Mouse (Mus musculus) heart, embryonic 10.5 days (tissue): ENCODE data around the gene Rtl4. TPM values are rescaled to one million over a fixed set of nuclear protein-coding genes. Genes with fewer than 3 reads are reported as not detected.

ENCODE experiments used
- DNase-seq: peaks from one replicate; pipeline ENCODE4 v3.0.0-alpha.2; 2017; ENCODE audit warnings: low spot score
- H3K27ac ChIP-seq: fragments of 300-500 bp; sonication (generic); 2 replicates; pipeline ENCODE4 v1.5.1; 2016; ENCODE audit warnings: mild to moderate bottlenecking
- H3K27me3 ChIP-seq: fragments of 300-500 bp; sonication (generic); 2 replicates; pipeline ENCODE4 v1.6.1; 2016; ENCODE audit warnings: mild to moderate bottlenecking; ENCODE audit not compliant: poor library complexity, insufficient read depth, severe bottlenecking
- H3K36me3 ChIP-seq: fragments of 300-500 bp; sonication (generic); 2 replicates; pipeline ENCODE4 v1.6.1; 2016; ENCODE audit warnings: mild to moderate bottlenecking, moderate library complexity
- H3K4me1 ChIP-seq: fragments of 300-500 bp; sonication (generic); 2 replicates; pipeline ENCODE4 v1.6.1; 2016; ENCODE audit warnings: mild to moderate bottlenecking
- H3K4me3 ChIP-seq: fragments of 300-500 bp; sonication (generic); 2 replicates; pipeline ENCODE4 v1.5.1; 2016; ENCODE audit warnings: mild to moderate bottlenecking, moderate library complexity
- H3K9me3 ChIP-seq: fragments of 300-500 bp; sonication (generic); 2 replicates; pipeline ENCODE4 v1.6.1; 2016; ENCODE audit warnings: mild to moderate bottlenecking, moderate library complexity
- WGBS: fragments of 180-500 bp; shearing (Covaris S2); methylation state at CpG from one replicate; pipeline ENCODE4 v1.1.7; 2016; 5-methylcytosine and 5-hydroxymethylcytosine counted together
- polyA plus RNA-seq: library from polyadenylated mRNA; unstranded; fragments of >200 nt; fragmentation: Nextera tagmentation; extraction: Ambion mirVana; gene quantifications from 2 replicates; pipeline ENCODE4 v1.2.1, GENCODE M21; 2016

The Rtl4 gene
- polyA plus RNA-seq = 0.68 and 0.72 TPM in 2 replicates

DNA sequence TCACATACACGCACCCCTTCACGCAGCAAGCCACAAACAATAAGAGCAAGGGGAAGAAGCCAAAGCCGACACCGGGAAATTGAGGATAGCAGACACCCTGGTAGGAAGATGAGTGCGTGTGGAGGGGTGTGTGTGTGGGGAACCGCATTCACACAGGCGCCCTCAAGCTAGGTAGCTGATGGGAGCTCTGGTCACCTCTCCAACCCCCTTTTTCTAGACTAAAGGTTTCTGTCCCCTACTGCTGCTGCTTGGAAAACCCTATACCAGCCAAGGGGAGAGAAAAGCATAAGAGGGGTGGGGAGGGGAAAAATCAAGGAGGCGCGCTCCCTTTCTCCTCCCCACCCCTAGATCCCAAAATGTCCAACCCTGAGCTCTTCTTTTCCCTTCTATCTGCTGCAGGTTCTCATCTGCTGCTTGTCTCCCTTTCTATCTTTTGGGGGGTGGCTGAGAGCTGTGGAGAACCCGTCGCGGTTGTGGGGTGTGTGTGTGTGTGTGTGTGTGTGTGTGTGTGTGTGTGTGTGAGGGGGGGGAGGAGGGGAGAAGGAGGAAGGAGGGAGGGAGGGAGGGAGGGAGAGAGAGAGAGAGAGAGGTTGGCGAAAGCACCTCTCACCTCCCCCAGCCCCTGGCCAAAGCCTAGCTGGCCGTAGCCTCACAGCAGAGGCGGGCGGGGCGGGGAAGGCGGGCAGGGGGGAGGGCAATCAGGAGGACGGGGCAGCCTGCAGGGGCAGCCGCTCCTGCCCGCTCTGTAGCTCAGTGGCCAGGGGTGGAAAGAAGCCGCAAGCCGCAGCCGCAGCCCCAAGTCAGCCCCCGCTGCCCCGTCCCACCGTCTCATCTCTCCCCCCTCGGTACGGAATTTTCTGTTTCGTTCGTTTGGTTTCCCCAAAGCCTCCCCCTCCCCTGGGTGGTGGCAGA is at the start of gene Rtl4:
TSS of gene Rtl4 (plus strand) at position 701 of the 912 bp plus-strand sequence.
- WGBS = 28% methylated on average over 27 of the region's 31 CpGs
- peak within 1 kb of the TSS; percentile 60 for H3K27ac ChIP-seq
- no peaks in the 10 kb centered on the region for H3K4me1 ChIP-seq
- DNase-seq = no peak
- H3K36me3 ChIP-seq = no peaks in the 10 kb centered on the region
- no peaks in the 10 kb centered on the region for H3K9me3 ChIP-seq
- peaks cover 34% of the 10 kb centered on the region for H3K27me3 ChIP-seq
- H3K4me3 ChIP-seq = peak within 1 kb of the TSS; percentile 61

DNA sequence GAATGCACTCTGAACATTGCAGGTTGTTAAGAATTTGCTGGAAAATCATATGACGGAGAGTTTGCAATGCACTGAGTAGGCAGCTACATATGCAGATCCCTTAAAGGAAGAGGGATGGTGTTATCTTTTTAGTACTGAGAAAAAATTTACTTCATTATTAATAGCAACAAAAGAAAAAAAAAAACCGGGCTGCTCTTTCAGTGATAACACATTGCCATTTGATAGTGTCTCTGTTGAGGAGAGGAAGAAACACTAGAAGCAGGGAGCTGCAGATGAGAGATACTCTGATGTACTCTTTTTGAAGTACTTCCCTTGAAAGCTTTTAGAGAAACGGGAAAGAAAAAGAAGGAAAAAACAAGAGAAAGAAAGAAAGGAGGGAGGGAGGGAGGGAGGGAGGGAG is 44.0 kb upstream of the Rtl4 start:
- Histone ChIP-seq H3K9me3 (no peaks in the 10 kb centered on the region), H3K27me3 (no peaks in the 10 kb centered on the region), H3K4me3 (no peak overlapping the region), H3K36me3 (no peaks in the 10 kb centered on the region), H3K27ac (no peak overlapping the region), H3K4me1 (no peaks in the 10 kb centered on the region)
- DNase-seq = no peak
- 43% methylated on average over 3 of the region's 3 CpGs for WGBS

DNA sequence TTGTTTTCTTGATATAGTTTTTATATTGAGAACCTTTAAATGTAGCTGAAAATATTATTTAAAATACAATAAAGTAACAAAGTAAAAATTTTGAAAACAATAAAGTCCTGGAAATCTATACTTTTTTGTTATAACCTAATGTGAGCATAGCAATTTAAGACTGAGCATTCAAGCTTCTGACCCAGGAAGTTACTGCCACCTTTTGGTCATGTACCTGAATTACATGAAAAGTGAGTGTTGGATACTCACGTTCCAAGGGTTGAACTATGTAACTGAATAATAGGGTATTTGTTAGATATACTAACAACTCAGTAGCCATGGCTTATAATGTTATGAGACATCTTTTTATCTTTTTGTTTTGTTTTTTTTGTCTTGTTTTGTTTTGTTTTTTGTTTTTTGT is 43.3 kb upstream of the Rtl4 start:
- no peaks in the 10 kb centered on the region for H3K4me1 ChIP-seq
- no peak overlapping the region for H3K27ac ChIP-seq
- 34% methylated on average over 1 of the region's 1 CpGs for WGBS
- no peaks in the 10 kb centered on the region for H3K36me3 ChIP-seq
- H3K9me3 ChIP-seq = no peaks in the 10 kb centered on the region
- DNase-seq = no peak
- no peaks in the 10 kb centered on the region for H3K27me3 ChIP-seq
- H3K4me3 ChIP-seq = no peak overlapping the region

DNA sequence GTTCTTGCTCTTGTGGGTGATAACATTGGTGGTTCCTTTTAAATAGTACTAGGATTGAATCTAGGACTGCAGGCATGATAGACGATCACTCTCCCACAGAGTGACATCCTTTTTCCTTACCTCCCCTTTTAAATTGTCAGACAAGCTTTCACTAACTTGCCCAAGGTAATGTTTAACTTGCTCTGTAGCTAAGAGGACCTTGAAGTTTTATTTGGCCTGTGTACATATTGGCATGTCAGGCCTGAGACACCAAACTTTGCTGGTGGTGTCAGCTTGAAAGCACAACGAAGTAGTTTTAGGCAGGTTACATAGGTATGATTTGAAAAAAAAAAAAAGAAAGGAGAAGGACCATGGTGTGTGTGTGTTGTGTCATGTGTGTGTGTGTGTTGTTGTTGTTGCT is 36.5 kb upstream of the Rtl4 start:
- Histone ChIP-seq H3K27ac (no peak overlapping the region), H3K4me1 (no peaks in the 10 kb centered on the region), H3K27me3 (no peaks in the 10 kb centered on the region), H3K36me3 (no peaks in the 10 kb centered on the region), H3K4me3 (no peak overlapping the region), H3K9me3 (no peaks in the 10 kb centered on the region)
- WGBS = 66% methylated on average over 2 of the region's 2 CpGs
- DNase-seq = no peak

GRCm38 (mm10) chrX:144687742-144688141 is 965 bp upstream of the Rtl4 start:
- H3K36me3 ChIP-seq = no peaks in the 10 kb centered on the region
- no peaks in the 10 kb centered on the region for H3K4me1 ChIP-seq
- 27% methylated on average over 20 of the region's 20 CpGs for WGBS
- H3K27ac ChIP-seq = no peak overlapping the region
- no peak for DNase-seq
- H3K27me3 ChIP-seq = peaks cover 34% of the 10 kb centered on the region
- no peaks in the 10 kb centered on the region for H3K9me3 ChIP-seq
- peak overlapping the region; percentile 61 for H3K4me3 ChIP-seq

GRCm38 (mm10) chrX:144688142-144688206 is 733 bp upstream of the Rtl4 start, which contains the start of gene Trpc5:
Gene Trpc5 (minus strand): TSS chrX:144688180.
- Histone ChIP-seq H3K9me3 (no peaks in the 10 kb centered on the region), H3K27me3 (peaks cover 34% of the 10 kb centered on the region), H3K4me1 (no peaks in the 10 kb centered on the region), H3K36me3 (no peaks in the 10 kb centered on the region), H3K4me3 (peak within 1 kb of the TSS; percentile 61), H3K27ac (peak within 1 kb of the TSS; percentile 60)
- 0% methylated on average over 1 of the region's 1 CpGs for WGBS
- DNase-seq = no peak

GRCm38 (mm10) chrX:144689119-144689858 is 582 bp downstream of the Rtl4 start:
- Histone ChIP-seq H3K9me3 (no peaks in the 10 kb centered on the region), H3K27ac (peak overlapping the region; percentile 60), H3K4me3 (peak overlapping the region; percentile 61), H3K36me3 (no peaks in the 10 kb centered on the region), H3K4me1 (no peaks in the 10 kb centered on the region), H3K27me3 (peaks cover 34% of the 10 kb centered on the region)
- 12% methylated on average over 21 of the region's 21 CpGs for WGBS
- no peak for DNase-seq

DNA sequence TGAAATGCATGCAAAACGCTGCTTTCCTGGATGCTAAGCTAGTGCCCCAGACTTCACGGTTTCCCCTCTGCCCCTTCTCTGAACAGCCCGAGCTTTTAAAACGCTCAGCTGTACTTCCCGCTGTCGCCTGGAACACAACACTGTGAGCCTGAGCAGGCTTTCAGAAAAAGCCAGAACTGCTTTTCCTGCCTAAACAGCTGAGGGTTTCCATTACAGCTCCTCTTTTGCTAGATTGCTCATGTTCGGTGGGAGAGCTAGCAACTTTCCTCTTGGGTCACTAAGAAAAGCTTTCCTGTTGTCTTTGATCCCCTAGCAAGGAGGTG is 1.1 kb downstream of the Rtl4 start:
- no peak for DNase-seq
- 12% methylated on average over 7 of the region's 7 CpGs for WGBS

DNA sequence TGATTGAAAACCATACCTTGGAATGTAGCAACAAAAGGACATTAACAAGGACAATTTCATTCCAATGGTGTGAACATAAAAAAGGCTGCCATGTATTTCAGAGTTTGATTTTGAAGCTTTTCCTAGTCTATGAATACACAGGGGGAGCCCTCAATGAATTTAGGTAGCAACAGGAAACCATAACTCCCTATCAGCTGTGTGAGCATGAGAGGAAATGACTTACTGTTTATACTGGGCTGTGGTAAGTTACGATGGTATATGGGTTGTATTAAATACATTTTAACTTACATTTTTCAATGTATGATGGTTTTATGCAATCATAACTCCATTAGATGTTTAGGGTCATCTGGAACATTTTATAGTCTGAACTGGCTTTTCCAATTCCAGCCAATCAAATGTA is 27.6 kb downstream of the Rtl4 start:
- no peak overlapping the region for H3K27ac ChIP-seq
- no peak for DNase-seq
- no peak overlapping the region for H3K4me3 ChIP-seq
- WGBS = 65% methylated on average over 1 of the region's 1 CpGs
- no peaks in the 10 kb centered on the region for H3K27me3 ChIP-seq
- no peaks in the 10 kb centered on the region for H3K9me3 ChIP-seq
- no peaks in the 10 kb centered on the region for H3K4me1 ChIP-seq
- no peaks in the 10 kb centered on the region for H3K36me3 ChIP-seq

More for the DNA sequence above, 1.1 kb downstream of the Rtl4 start:
- H3K27me3 ChIP-seq = peaks cover 34% of the 10 kb centered on the region
- H3K27ac ChIP-seq = no peak overlapping the region
- peak overlapping the region; percentile 61 for H3K4me3 ChIP-seq
- no peaks in the 10 kb centered on the region for H3K36me3 ChIP-seq
- H3K4me1 ChIP-seq = no peaks in the 10 kb centered on the region
- no peaks in the 10 kb centered on the region for H3K9me3 ChIP-seq

DNA sequence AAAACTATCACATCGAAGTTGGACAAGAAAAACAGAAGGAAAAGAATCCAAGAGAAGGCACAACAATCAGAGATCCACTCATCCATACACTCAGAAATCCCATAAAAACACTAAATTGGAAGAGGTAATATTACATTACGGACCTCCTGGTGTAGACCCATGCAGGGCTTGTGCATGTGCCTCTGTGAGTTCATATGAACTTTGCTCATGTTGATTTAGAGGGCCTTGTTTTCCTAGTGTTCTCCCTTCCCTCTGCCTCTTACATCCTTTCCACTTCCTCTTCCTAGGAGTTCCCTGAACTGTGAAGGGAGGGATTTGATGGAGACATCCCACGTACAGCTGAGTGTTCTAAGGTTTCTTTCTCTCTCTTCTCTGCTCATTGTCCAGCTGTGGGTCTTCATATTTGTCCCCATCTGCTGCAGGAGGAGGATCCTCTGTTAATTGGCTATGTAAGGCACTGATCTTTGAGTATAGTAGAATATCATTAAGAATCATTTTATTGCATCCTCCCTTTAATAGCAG is 58.9 kb downstream of the Rtl4 start:
- no peaks in the 10 kb centered on the region for H3K4me1 ChIP-seq
- H3K9me3 ChIP-seq = no peaks in the 10 kb centered on the region
- H3K27ac ChIP-seq = no peak overlapping the region
- WGBS = 70% methylated on average over 3 of the region's 3 CpGs
- H3K27me3 ChIP-seq = no peaks in the 10 kb centered on the region
- no peaks in the 10 kb centered on the region for H3K36me3 ChIP-seq
- H3K4me3 ChIP-seq = no peak overlapping the region
- no peak for DNase-seq

- Histone ChIP-seq H3K27ac (no peak overlapping the region), H3K4me1 (no peaks in the 10 kb centered on the region), H3K9me3 (no peaks in the 10 kb centered on the region), H3K27me3 (no peaks in the 10 kb centered on the region), H3K36me3 (no peaks in the 10 kb centered on the region), H3K4me3 (no peak overlapping the region)
- DNase-seq = no peak
- 36% methylated on average over 2 of the region's 2 CpGs for WGBS
These were observed 298.3 kb downstream of the Rtl4 start for GRCm38 (mm10) chrX:144986980-144987379.

- Histone ChIP-seq H3K4me3 (no peak overlapping the region), H3K9me3 (no peaks in the 10 kb centered on the region), H3K36me3 (no peaks in the 10 kb centered on the region), H3K4me1 (no peaks in the 10 kb centered on the region), H3K27me3 (no peaks in the 10 kb centered on the region), H3K27ac (no peak overlapping the region)
- WGBS = 69% methylated on average over 2 of the region's 2 CpGs
- no peak for DNase-seq
These were observed 376.8 kb downstream of the Rtl4 start for GRCm38 (mm10) chrX:145065484-145065913.

DNA sequence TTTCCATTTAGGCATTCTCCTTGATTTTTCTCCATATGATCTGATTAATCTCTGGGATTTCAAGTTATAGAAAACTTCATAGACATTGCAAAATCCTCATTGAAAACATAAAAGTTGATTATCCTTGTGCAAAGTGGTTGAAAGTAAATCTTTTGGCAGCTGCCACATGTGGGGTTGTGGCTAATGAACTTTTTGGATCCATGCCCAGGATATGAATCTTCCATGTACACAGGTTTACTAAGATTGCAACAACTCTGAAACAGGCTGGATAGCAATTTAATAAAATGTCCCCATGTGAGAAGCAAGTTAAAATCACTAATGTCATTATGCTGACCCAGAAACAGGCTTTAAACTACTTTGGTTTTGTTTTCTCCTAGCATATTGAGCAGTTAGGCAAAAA is 401.1 kb downstream of the Rtl4 start:
- Histone ChIP-seq H3K4me1 (no peaks in the 10 kb centered on the region), H3K27me3 (no peaks in the 10 kb centered on the region), H3K27ac (no peak overlapping the region), H3K9me3 (no peaks in the 10 kb centered on the region), H3K36me3 (no peaks in the 10 kb centered on the region), H3K4me3 (no peak overlapping the region)
- DNase-seq = no peak
